Mouse (Mus musculus) gastrocnemius, postnatal 36 days (tissue): ENCODE data around the gene Gngt1. TPM values are rescaled to one million over a fixed set of nuclear protein-coding genes. Genes with fewer than 3 reads are reported as not detected.

ENCODE experiments used
- total RNA-seq, 2 experiments: library from RNA; stranded (reverse); gene quantifications; 2 replicates each; pipeline ENCODE4 v1.2.3; 2021

Gngt1 gene
- total RNA-seq, 2 experiments from 2014 or later, result not detected

Other genes starting within 250 kb of the Gngt1 start
- under 1 TPM; 0.52 to 0.64 TPM for gene Calcr, start 229.1 kb upstream of the Gngt1 start, total RNA-seq
- under 1 TPM; 0.32 to 0.46 TPM for gene Tfpi2, start 4.9 kb upstream of the Gngt1 start, total RNA-seq
- gene Gng11, start 10.1 kb downstream of the Gngt1 start, total RNA-seq, result 10 to 100 TPM; 17.8 to 22.3 TPM
- 10 to 100 TPM; 18.1 to 22.0 TPM for gene Bet1, start 93.2 kb downstream of the Gngt1 start, total RNA-seq